Mouse (Mus musculus) liver, adult (tissue): Measurements from ENCODE around the gene Ap4e1.

Experiments
- GATA4 ChIP-seq: IDR thresholded peaks from 2 replicates; pipeline ENCODE4 v1.6.1; 2014; ENCODE audit warnings: mild to moderate bottlenecking, low read length; ENCODE audit not compliant: insufficient replicate concordance

The Ap4e1 gene

DNA sequence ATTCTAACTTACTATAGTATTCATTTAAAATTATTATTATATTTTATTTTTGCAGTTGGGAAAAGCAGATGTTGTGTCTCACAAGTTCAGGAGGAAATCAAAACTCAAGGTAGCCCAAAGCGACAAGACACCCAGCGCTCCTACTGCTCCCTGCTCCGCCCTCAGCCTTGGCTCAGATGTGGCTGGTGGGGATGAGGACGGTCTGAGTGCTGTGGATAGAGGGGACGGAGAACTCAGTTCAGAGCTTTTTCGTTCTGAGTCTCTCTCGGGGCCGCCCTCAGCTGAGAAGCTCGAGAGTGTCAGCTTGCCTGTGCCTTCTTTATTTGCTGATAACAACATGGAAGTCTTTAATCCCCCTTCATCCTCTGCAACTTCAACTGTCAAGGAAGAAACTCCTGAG, 53.0 kb downstream of the Ap4e1 start:
- TF ChIP-seq GATA4 = no peak

DNA sequence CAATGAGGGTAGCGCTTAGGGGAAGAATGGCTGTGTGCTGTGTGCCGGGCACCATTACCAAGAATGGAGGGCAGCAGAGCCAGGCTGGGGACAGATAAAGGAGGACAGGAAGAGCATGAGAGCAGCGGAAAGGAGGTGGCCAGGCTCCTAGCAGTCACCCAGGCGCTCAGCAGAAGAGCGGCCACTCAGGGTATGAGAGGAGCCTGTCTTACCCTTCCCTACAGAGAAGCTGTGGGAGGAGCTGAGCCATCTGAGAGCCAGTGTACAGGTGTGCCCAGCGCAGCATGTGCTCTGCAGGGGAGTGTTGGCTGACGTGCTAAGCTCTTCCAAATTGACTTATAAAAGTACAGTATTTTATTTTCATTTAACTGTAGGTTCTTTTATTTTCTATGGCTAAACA, 60.3 kb downstream of the Ap4e1 start:
- TF ChIP-seq GATA4 = no peak

DNA sequence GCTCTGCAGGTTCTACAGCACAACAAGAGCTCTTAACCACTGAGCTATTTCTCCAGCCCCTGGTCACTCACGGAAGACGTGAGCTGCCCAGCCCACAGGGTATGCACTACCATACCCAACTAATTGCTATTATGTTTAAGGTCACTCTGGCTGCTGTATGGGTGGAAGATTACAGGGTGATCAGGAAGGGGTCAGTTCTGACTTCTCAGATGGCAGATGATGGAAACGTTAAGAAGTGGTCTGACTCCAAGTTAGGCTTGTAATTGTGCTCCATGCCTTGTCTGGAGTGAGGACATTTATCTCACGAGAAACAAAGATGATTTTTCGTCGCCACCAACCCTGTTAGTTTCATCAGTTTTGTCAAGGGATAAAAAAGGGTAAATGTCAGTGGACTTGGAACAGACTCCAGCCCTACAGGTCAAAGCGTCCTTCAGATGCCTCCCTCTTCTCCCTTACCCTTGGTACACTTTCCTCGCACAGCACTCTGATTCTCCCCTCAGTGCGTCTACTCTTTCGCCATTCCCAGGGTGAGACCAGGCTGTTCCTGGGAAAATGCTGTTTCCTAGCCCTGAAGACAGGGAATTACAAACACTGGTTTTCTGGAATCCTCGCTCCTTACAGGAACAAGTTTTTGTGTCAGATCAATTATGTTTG, 61.4 kb downstream of the Ap4e1 start:
- TF ChIP-seq GATA4 = no peak

DNA sequence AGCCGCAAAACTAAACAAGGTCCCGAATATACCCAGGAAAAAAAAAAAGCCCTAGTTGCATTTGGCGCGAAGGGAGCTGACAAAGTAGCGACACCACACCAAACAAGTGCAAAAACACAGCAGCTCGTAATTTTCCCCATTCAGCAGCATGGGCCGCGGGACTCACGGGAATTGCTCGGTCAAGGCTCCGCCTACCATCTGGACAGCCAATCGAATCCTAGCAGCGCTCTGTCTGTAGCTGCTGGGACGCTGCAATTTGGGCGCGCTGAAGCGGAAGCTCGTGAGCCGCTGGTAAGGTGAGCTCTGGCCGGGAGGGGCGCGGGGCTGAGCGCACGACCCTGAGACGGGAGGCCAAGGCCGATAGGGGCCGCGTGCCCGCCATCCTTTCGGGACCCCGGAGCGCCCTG, 61.9 kb downstream of the Ap4e1 start, which contains the start of gene Blvra:
Blvra (plus strand) TSS at position 231 of the 407 bp plus-strand sequence.
- TF ChIP-seq GATA4 = no peak

DNA sequence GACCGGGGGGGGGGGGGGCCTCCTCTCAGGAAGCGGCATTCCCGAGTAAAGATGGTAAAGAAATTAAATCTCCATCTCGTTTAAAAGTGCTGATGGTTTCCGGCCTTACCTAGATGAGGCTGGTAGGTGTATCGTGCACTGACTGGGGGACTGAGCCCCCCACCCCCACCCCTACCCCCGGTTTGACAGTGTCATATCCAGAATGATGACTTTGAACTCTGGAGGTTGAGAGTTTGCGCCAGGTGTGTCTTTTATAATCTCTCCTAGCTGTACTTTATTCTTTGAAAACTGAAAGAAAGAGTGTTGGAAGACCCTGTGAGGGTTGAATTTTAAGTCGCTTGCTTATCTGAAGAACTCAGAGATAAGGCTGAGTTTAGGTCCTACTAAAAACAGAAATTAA, 62.4 kb downstream of the Ap4e1 start:
- no peak for TF ChIP-seq GATA4

DNA sequence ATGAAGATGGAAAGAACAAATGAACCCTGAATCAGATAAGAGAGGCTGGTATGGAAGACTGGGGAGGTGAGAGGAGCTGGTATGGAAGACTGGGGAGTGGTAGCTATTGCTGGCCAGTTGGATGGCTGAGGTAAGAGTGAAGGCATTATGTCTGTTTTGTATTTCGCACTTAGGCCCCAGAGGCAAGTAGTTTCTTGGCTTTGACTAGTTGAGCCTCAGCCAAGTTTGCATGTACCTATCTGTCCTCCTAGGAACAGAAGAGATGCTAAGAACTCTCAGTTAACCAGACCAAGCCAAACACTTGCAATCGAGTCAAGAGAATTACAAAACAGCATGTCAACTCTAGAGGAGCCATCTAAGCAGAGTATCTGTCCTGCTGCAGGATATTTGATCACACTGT, 65.6 kb downstream of the Ap4e1 start:
- TF ChIP-seq GATA4 = no peak

DNA sequence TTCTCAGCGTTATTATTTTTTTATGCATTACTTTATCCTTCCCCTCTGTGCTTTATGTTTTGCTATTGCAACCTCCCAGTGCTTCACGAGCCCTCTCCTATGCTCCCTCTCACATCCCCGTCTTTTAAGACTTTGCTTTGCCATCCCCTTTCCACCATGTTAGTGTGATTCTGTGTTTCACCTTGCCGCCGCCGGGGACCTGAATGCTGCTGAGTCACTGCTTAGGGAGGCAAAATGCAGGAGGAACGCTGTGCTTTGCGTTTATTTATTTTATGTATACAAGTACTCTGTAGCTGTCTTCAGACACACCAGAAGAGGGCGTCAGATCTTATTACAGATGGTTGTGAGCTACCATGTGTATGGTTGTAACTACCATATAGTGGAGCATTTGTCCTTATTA, 69.1 kb downstream of the Ap4e1 start:
- TF ChIP-seq GATA4 = no peak

DNA sequence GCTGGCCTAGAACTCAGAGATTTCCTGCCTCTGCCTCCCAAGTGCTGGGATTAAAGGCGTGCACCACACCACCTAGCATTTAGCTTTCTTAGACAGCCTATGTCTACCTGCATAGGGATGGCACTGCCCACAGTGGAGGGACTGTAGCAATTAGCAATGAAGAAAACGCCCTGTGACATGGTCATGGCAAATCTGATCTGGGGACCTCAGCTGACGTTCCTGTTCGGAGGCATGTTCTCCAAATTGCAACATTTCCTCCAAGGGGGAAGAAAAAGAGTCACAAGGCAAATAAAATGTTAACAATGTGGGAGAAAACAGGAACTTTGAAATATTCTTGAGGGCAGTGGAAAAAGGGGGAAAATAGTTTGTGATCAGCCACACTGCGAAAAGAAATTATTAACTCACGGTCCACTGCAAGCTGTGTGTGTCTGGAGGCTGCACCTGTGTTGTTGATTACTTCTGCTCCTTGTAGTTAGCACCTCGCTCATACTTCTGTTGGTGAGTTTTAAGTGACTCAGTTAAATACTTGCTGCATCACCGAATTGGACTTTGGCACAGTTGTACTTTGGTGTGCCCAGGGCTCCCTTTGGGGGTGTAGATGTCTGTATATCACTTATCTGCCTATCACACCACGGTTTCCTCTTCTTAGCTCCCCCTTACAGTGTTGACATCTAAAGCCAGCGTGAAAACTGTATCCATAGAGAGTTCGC, 71.5 kb downstream of the Ap4e1 start:
- no peak for TF ChIP-seq GATA4

DNA sequence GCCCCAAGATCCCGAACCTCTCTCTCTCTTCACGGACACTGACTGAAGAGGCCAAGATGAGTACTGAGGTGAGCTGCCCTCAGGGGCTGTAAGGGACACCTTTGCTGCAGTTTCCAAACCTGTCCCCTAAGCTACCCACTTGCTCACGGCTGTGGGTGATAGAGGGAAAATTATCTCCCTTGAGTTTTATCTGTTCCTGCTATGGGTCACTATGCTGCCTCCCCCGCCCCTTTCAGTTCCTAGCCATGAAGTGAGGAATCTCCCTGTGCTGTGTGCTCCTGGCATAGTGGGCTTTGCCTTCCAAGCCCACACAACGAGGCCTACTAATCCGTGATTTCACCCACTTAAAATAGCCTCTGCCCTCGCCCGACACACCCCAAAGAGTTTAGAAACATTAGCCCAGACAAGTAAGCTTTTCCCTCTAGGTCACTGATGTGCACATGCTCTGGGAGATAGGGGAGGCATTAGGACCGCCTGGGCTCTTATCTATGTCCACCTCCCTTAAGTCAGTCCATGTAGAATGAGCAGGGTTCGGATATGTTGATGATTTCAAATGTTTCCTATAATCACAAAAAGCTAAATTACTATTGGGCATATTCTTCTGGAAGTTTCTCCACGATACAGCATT, 72.2 kb downstream of the Ap4e1 start:
- TF ChIP-seq GATA4 = no peak

DNA sequence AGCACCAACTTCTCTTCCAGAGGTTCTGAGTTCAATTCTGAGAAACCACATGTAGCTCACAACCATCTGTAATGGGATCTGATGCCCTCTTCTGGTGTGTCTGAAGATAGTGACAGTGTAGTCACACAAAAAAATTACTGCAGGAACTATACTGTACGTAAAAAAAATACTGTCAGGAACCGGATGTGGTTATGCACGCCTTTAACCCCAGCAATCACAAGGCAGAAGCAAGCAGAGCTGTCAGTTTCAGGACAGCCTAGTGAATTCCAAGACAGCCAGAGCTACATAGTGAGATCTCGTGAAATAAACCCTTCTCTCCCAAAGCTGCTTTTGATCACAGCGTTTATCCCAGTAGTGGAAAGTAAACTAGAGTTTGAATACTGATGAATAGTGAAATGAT, 77.7 kb downstream of the Ap4e1 start:
- TF ChIP-seq GATA4 = no peak

DNA sequence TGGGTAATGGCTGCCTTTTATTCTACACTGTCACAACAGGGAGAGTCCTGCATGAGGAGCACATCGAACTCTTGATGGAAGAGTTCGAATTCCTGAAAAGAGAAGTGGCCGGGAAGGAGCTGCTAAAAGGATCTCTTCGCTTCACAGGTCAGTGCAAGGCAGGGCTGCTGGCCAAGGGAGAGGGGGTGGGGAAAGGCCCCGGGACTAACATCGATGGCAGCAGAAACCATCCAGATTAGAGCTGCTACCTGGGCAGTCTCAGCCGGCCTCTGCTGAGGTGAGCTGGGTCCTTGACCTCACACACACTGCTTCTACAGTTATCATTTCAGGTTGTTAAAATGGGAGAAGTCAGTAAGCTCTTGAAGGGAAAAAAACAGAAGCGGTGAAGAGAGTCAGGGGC, 83.5 kb downstream of the Ap4e1 start:
- no peak for TF ChIP-seq GATA4

DNA sequence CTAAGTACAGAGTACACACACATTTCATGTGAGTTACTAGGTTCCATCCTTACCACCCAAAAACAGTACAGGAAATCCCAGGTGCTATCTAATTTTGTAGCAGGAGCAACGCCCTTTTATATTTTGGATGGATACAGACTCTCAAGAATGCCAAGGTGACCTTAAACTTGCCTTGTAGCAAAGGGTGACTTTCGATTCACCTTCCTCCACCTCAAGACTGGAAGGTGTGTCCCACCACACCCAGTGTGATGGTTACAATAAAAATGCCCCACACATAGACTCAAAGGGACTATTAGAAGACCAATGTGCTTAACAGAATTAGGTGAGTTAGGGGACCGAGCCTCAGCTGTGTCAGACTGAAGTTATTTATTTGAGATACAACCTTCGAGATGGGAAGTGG, 100.5 kb downstream of the Ap4e1 start:
- TF ChIP-seq GATA4 = no peak
